Mouse (Mus musculus) midbrain, postnatal 0 days (tissue): ENCODE results near the gene Flt3l. TPM values are rescaled to one million over a fixed set of nuclear protein-coding genes. Genes with fewer than 3 reads are reported as not detected.
"Not testable (repeated sequence)": the region's sequence is repeated elsewhere in the genome, so short reads cannot be mapped to it uniquely, and the experiment has no call there.

ENCODE experiments used
- ATAC-seq: fragments of 200-750 bp; cut with Nextera tagmentation; 2 replicates; pipeline ENCODE4 v1.8.0; 2017; ENCODE audit warnings: moderate number of reproducible peaks, mild to moderate bottlenecking, moderate TSS enrichment, moderate library complexity; ENCODE audit not compliant: low FRiP score
- DNase-seq: peaks from one replicate; pipeline ENCODE4 v3.0.0-alpha.2; 2015; ENCODE audit warnings: low spot score
- H3K27ac ChIP-seq: fragments of 300-500 bp; sonication (generic); 2 replicates; pipeline ENCODE4 v1.5.1; 2014; ENCODE audit warnings: low read depth, mild to moderate bottlenecking, low read length, mixed read lengths
- H3K27me3 ChIP-seq: fragments of 300-500 bp; sonication (generic); 2 replicates; pipeline ENCODE4 v1.6.1; 2014; ENCODE audit warnings: low read length, control low read depth, mixed read lengths; ENCODE audit not compliant: insufficient read depth
- H3K36me3 ChIP-seq: fragments of 300-500 bp; sonication (generic); 2 replicates; pipeline ENCODE4 v1.6.1; 2014; ENCODE audit warnings: low read length, control low read depth, mixed read lengths; ENCODE audit not compliant: insufficient read depth
- H3K4me1 ChIP-seq: fragments of 300-500 bp; sonication (generic); 2 replicates; pipeline ENCODE4 v1.6.1; 2014; ENCODE audit warnings: mild to moderate bottlenecking, control low read depth, antibody characterized with exemption, low read length, mixed read lengths; ENCODE audit not compliant: insufficient read depth
- H3K4me2 ChIP-seq: fragments of 300-500 bp; sonication (generic); 2 replicates; pipeline ENCODE4 v1.6.1; 2014; ENCODE audit warnings: low read depth, mild to moderate bottlenecking, low read length, mixed read lengths; ENCODE audit not compliant: poor library complexity, severe bottlenecking
- H3K4me3 ChIP-seq: fragments of 300-500 bp; sonication (generic); 2 replicates; pipeline ENCODE4 v1.5.1; 2014; ENCODE audit warnings: low read depth, mild to moderate bottlenecking, low read length, moderate library complexity
- H3K9ac ChIP-seq: fragments of 300-500 bp; sonication (generic); replicated peaks from 2 replicates; pipeline ENCODE4 v1.6.1; 2014; ENCODE audit warnings: mild to moderate bottlenecking, low read length, moderate library complexity, mixed read lengths; ENCODE audit not compliant: poor library complexity, severe bottlenecking
- H3K9me3 ChIP-seq: fragments of 300-500 bp; sonication (generic); 2 replicates; pipeline ENCODE4 v1.6.1; 2016; ENCODE audit warnings: low read length, control low read depth
- CTCF ChIP-seq: IDR thresholded peaks from 2 replicates; pipeline ENCODE4 v1.5.1; 2016; ENCODE audit warnings: antibody characterized with exemption, mild to moderate bottlenecking
- WGBS: fragments of 180-500 bp; shearing (Covaris S2); extraction: QIAGEN DNeasy Blood & Tissue Kit; methylation state at CpG from one replicate; pipeline ENCODE4 v1.1.7; 2014; 5-methylcytosine and 5-hydroxymethylcytosine counted together
- polyA plus RNA-seq: library from polyadenylated mRNA; unstranded; fragments of >200 nt; fragmentation: Nextera tagmentation; extraction: Ambion mirVana; gene quantifications from 2 replicates; pipeline ENCODE4 v1.2.1, GENCODE M21; 2015
- total RNA-seq: library from RNA; depleted of rRNA; stranded (reverse); fragments of >200 nt; gene quantifications from 2 replicates; pipeline ENCODE4 v1.2.3, GENCODE M21; 2014

Flt3l gene
- total and polyA plus RNA-seq, 2 experiments from 2014 or later: 1.7 to 7.8 TPM

DNA sequence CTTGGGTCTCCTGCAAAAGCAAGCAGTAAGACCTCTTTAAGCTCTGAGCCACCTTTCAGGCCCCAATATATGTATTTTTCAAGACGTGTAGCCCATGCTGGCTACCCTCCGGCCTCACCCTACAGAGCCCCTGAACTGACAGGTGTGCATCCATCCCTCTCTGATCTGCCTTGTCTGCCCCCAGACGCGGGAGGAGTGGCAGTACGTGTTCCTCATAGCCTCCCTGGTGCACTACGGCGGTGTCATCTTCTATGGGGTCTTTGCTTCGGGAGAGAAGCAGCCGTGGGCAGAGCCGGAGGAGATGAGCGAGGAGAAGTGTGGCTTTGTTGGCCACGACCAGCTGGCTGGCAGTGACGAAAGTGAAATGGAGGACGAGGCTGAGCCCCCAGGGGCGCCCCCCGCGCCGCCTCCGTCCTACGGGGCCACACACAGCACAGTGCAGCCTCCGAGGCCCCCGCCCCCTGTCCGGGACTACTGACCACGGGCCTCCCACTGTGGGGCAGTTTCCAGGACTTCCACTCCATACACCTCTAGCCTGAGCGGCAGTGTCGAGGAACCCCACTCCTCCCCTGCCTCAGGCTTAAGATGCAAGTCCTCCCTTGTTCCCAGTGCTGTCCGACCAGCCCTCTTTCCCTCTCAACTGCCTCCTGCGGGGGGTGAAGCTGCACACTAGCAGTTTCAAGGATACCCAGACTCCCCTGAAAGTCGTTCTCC lies 38.5 kb upstream of the Flt3l start:
- TF ChIP-seq CTCF: no peak
- DNase-seq: no peak
- Histone ChIP-seq H3K27me3 (peaks cover 58% of the 10 kb centered on the region), H3K4me1 (peaks cover 5% of the 10 kb centered on the region; the same call in 1 of the 2 replicates), H3K9ac (no peak overlapping the region), H3K27ac (no peak overlapping the region), H3K36me3 (no peaks in the 10 kb centered on the region), H3K4me3 (0 out of 2 replicates have a peak overlapping the region, but pooled peaks have one; percentile 6), H3K9me3 (no peaks in the 10 kb centered on the region), H3K4me2 (no peak overlapping the region)
- 4% methylated on average over 25 of the region's 29 CpGs for WGBS
- no peak for ATAC-seq

- ATAC-seq, H3K36me3 ChIP-seq, H3K4me1 ChIP-seq, H3K9ac ChIP-seq, H3K9me3 ChIP-seq, H3K4me2 ChIP-seq, H3K27ac ChIP-seq, H3K4me3 ChIP-seq, DNase-seq: not testable (repeated sequence)
- peak; percentile 60 for TF ChIP-seq CTCF
- 67% methylated on average over 1 of the region's 1 CpGs for WGBS
- peaks cover 58% of the 10 kb centered on the region for H3K27me3 ChIP-seq
Measured at GRCm38 (mm10) chr7:45173772-45174171, 37.5 kb upstream of the Flt3l start.

- WGBS: 69% methylated on average over 7 of the region's 7 CpGs
- no peaks in the 10 kb centered on the region for H3K9me3 ChIP-seq
Measured at GRCm38 (mm10) chr7:45172974-45173373, 36.7 kb upstream of the Flt3l start.

GRCm38 (mm10) chr7:45169495-45169894 lies 33.3 kb upstream of the Flt3l start:
- Histone ChIP-seq H3K27me3 (peaks cover 56% of the 10 kb centered on the region), H3K4me2 (no peak overlapping the region), H3K9me3 (no peaks in the 10 kb centered on the region), H3K9ac (no peak overlapping the region), H3K27ac (no peak overlapping the region), H3K36me3 (no peaks in the 10 kb centered on the region), H3K4me1 (peaks cover 4% of the 10 kb centered on the region; the same call in 1 of the 2 replicates), H3K4me3 (no peak overlapping the region)
- ATAC-seq (no peak), DNase-seq (no peak)
- 94% methylated on average over 3 of the region's 3 CpGs for WGBS
- no peak for TF ChIP-seq CTCF

More at GRCm38 (mm10) chr7:45172974-45173373, 36.7 kb upstream of the Flt3l start:
- no peak overlapping the region for H3K27ac ChIP-seq
- no peak overlapping the region for H3K4me2 ChIP-seq
- ATAC-seq: no peak
- H3K9ac ChIP-seq: no peak overlapping the region
- no peak for DNase-seq
- peaks cover 8% of the 10 kb centered on the region; the same call in 1 of the 2 replicates for H3K4me1 ChIP-seq
- H3K27me3 ChIP-seq: peaks cover 58% of the 10 kb centered on the region
- TF ChIP-seq CTCF: peak; percentile 17
- no peaks in the 10 kb centered on the region for H3K36me3 ChIP-seq
- H3K4me3 ChIP-seq: no peak overlapping the region

DNA sequence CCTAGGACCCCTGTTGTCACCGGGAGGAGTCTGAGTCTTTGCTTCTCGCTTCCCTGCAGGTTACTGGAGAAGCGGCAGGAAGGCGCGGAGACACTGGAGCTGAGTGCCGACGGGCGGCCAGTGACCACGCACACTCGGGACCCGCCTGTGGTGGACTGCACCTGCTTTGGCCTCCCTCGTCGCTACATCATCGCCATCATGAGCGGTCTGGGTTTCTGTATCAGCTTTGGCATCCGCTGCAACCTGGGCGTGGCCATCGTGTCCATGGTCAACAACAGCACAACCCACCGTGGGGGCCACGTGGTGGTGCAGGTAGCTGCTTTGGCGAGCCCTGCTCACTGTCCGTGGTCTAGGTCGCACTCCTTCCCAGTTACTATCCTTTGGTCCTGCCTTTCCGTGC lies 32.4 kb upstream of the Flt3l start:
- Histone ChIP-seq H3K4me3 (peak overlapping the region; percentile 17; the same call in 1 of the 2 replicates), H3K27me3 (peaks cover 58% of the 10 kb centered on the region), H3K27ac (no peak overlapping the region), H3K4me1 (peaks cover 7% of the 10 kb centered on the region; the same call in 1 of the 2 replicates), H3K9me3 (no peaks in the 10 kb centered on the region), H3K4me2 (peak overlapping the region; percentile 13; the same call in 1 of the 2 replicates), H3K36me3 (no peaks in the 10 kb centered on the region), H3K9ac (no peak overlapping the region)
- no peak for TF ChIP-seq CTCF
- no peak for ATAC-seq
- DNase-seq: no peak
- 4% methylated on average over 24 of the region's 24 CpGs for WGBS

GRCm38 (mm10) chr7:45167761-45168445 lies 31.7 kb upstream of the Flt3l start:
- no peak for ATAC-seq
- TF ChIP-seq CTCF: no peak
- Histone ChIP-seq H3K4me1 (peaks cover 7% of the 10 kb centered on the region; the same call in 1 of the 2 replicates), H3K27me3 (peaks cover 58% of the 10 kb centered on the region), H3K36me3 (no peaks in the 10 kb centered on the region), H3K4me3 (0 out of 2 replicates have a peak overlapping the region, but pooled peaks have one; percentile 17), H3K27ac (no peak overlapping the region), H3K9ac (no peak overlapping the region), H3K9me3 (no peaks in the 10 kb centered on the region), H3K4me2 (peak overlapping the region; percentile 9; the same call in 1 of the 2 replicates)
- 4% methylated on average over 19 of the region's 19 CpGs for WGBS
- DNase-seq: no peak
